In the genomic region with DNA sequence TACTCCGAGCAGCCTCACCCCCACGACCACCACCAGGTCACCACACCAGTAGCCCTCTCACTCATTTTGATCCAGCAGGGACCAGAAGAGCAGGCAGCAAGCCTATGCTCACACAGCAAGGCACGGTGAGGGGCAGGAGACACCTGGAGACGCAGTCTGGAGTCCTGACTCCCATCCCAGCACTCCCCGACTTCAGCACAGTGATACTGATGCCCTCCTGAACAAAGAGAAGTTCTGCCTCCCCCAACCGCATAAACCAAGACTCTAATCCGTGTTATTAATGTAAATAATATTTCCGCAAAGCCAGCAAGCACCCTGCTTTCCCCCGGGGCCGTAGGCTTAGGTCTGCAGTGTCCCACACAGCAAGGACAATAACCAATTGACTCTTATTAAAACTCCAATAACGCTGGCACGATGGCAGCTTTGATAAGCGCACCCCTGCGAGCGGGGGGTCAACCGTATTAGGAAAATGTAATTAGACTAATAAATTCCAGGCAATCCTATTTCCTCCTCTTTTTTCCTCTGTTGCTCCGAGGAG, we compare ENCODE assay signal across 22 mouse cellular contexts.
DNase-seq lines count a peak whose midpoint lies in the region; ATAC-seq and TF ChIP-seq lines count a peak whose summit lies in the region.
"Had no signal": no experiment of that assay in that cellular context is flagged by ENCODE, and none has a peak within 500 bp of the region (broad histone marks: within the 10 kb centered on the region; RNA-seq: fewer than 3 reads in every experiment).

No protein-coding gene starts in this region.

- H3K4me1 ChIP-seq in midbrain, embryonic 13.5 days (replicated peaks) = peaks cover 31% of the 10 kb centered on the region
- peaks cover 14% of the 10 kb centered on the region for H3K4me1 ChIP-seq in midbrain, embryonic 16.5 days (ENCODE audit: control insufficient read depth, insufficient read depth, low read length)
- peaks cover 15% of the 10 kb centered on the region for H3K4me1 ChIP-seq in embryonic facial prominence, embryonic 10.5 days
- H3K4me1 ChIP-seq: embryonic facial prominence, embryonic 15.5 days had no signal

- peak; percentile 39; the same call in 1 of the 2 replicates for ATAC-seq in midbrain, embryonic 13.5 days
- no peak for ATAC-seq in midbrain, embryonic 16.5 days
- ATAC-seq: activated CD4-positive, CD25-positive, alpha-beta regulatory T cell, adult 4 months; CD4-positive, CD25-positive, alpha-beta regulatory T cell, adult 4 months; forebrain, embryonic 14.5 days; forebrain, postnatal 0 days had no signal

- DNase-seq in brain, embryonic 14.5 days (ENCODE audit: low read depth) = peak; percentile 47
- DNase-seq in embryonic facial prominence, embryonic 10.5 days (ENCODE audit: low spot score) = peak; percentile 16
- DNase-seq in kidney, adult 8-10 months = no peak
- DNase-seq in kidney, postnatal 10 days = no peak
- DNase-seq: adrenal gland, adult 8-10 months; adrenal gland, postnatal 25 days; cerebellum, adult 18-20 months; cerebellum, adult 9-10 months; cerebellum, postnatal 14 days; forebrain, postnatal 0 days; gastrocnemius, adult 2 months; gastrocnemius, postnatal 14 days; heart, adult 11 months had no signal

- H3K27ac ChIP-seq in midbrain, embryonic 13.5 days = peak overlapping the region; percentile 44; the same call in 1 of the 2 replicates
- no peak overlapping the region for H3K27ac ChIP-seq in midbrain, embryonic 16.5 days (ENCODE audit: low read length)
- H3K27ac ChIP-seq in embryonic facial prominence, embryonic 10.5 days (replicated peaks) = no peak overlapping the region
- H3K27ac ChIP-seq: embryonic facial prominence, embryonic 12.5 days; embryonic facial prominence, embryonic 15.5 days; gastrocnemius, adult 2 months; hindbrain, embryonic 15.5 days had no signal

- H3K27me3 ChIP-seq in midbrain, embryonic 13.5 days = 0 out of 2 replicates have a peak, but pooled peaks cover 3% of the 10 kb centered on the region
- no peaks in the 10 kb centered on the region for H3K27me3 ChIP-seq in midbrain, embryonic 16.5 days (ENCODE audit: control insufficient read depth, insufficient read depth, low read depth, low read length)
- H3K27me3 ChIP-seq in embryonic facial prominence, embryonic 10.5 days (replicated peaks; ENCODE audit: low read depth, poor library complexity, severe bottlenecking) = peaks cover 34% of the 10 kb centered on the region
- H3K27me3 ChIP-seq: embryonic facial prominence, embryonic 15.5 days; hindbrain, embryonic 15.5 days had no signal

- no peaks in the 10 kb centered on the region for H3K9me3 ChIP-seq in midbrain, embryonic 13.5 days
- no peaks in the 10 kb centered on the region for H3K9me3 ChIP-seq in midbrain, embryonic 16.5 days (replicated peaks; ENCODE audit: control insufficient read depth, low read length, poor library complexity, severe bottlenecking)
- H3K9me3 ChIP-seq in embryonic facial prominence, embryonic 10.5 days = no peaks in the 10 kb centered on the region
- H3K9me3 ChIP-seq: embryonic facial prominence, embryonic 12.5 days; embryonic facial prominence, embryonic 15.5 days; hindbrain, embryonic 15.5 days had no signal

- H3K9ac ChIP-seq in midbrain, embryonic 13.5 days (replicated peaks) = no peak overlapping the region
- H3K9ac ChIP-seq in midbrain, embryonic 16.5 days (ENCODE audit: low read depth, low read length) = no peak overlapping the region
- H3K9ac ChIP-seq: embryonic facial prominence, embryonic 12.5 days; embryonic facial prominence, embryonic 15.5 days; forebrain, postnatal 0 days; hindbrain, embryonic 15.5 days had no signal

- 56% methylated on average over 17 of the region's 17 CpGs for WGBS in midbrain, embryonic 13.5 days
- 48% methylated on average over 17 of the region's 17 CpGs for WGBS in midbrain, embryonic 16.5 days
- WGBS in embryonic facial prominence, embryonic 10.5 days = 57% methylated on average over 17 of the region's 17 CpGs

- no peak for TF ChIP-seq CTCF in brain, embryonic 14.5 days (IDR thresholded peaks at IDR 0.05; ENCODE audit: borderline replicate concordance, extremely low read depth, insufficient read depth, insufficient read length)

- no peak for TF ChIP-seq POLR2A in brain, embryonic 14.5 days (IDR thresholded peaks at IDR 0.05; ENCODE audit: borderline replicate concordance, extremely low read depth, insufficient read depth, insufficient read length, poor library complexity, severe bottlenecking)

- no peak overlapping the region for H3K4me2 ChIP-seq in midbrain, embryonic 13.5 days (replicated peaks)
- H3K4me2 ChIP-seq in midbrain, embryonic 16.5 days (ENCODE audit: low read length) = no peak overlapping the region
- H3K4me2 ChIP-seq: embryonic facial prominence, embryonic 12.5 days; embryonic facial prominence, embryonic 15.5 days; heart, embryonic 11.5 days; hindbrain, embryonic 15.5 days had no signal

- H3K4me3 ChIP-seq in midbrain, embryonic 13.5 days (replicated peaks) = no peak overlapping the region
- H3K4me3 ChIP-seq in midbrain, embryonic 16.5 days (ENCODE audit: low read depth, low read length) = no peak overlapping the region
- H3K4me3 ChIP-seq in embryonic facial prominence, embryonic 10.5 days = no peak overlapping the region
- H3K4me3 ChIP-seq: embryonic facial prominence, embryonic 12.5 days; embryonic facial prominence, embryonic 15.5 days; gastrocnemius, adult 2 months; hindbrain, embryonic 15.5 days had no signal

- no peaks in the 10 kb centered on the region for H3K36me3 ChIP-seq in midbrain, embryonic 13.5 days
- H3K36me3 ChIP-seq in midbrain, embryonic 16.5 days (ENCODE audit: control insufficient read depth, insufficient read depth, low read length) = no peaks in the 10 kb centered on the region
- no peaks in the 10 kb centered on the region for H3K36me3 ChIP-seq in embryonic facial prominence, embryonic 10.5 days (replicated peaks)
- H3K36me3 ChIP-seq: embryonic facial prominence, embryonic 12.5 days; embryonic facial prominence, embryonic 15.5 days; hindbrain, embryonic 15.5 days had no signal

Comparison
In these comparisons a context has a peak if more than half of its experiments do, and no peak if none do; other contexts are left out.
1. DNase-seq: peak in brain, embryonic 14.5 days (single experiment) and embryonic facial prominence, embryonic 10.5 days (single experiment); none in kidney, adult 8-10 months (0 of 2) and kidney, postnatal 10 days (single experiment).